Mouse (Mus musculus): ENCODE measurements around the gene Fnip2. TPM values are rescaled to one million over a fixed set of nuclear protein-coding genes. Genes with fewer than 3 reads are reported as not detected.
A peak's percentile ranks its signal among the peaks of the same experiment; 100 is the strongest.

Fnip2 gene
- 3.3 and 3.4 TPM in 2 replicates for polyA plus RNA-seq (2015; fragmentation: Nextera tagmentation; extraction: Ambion mirVana)

DNA sequence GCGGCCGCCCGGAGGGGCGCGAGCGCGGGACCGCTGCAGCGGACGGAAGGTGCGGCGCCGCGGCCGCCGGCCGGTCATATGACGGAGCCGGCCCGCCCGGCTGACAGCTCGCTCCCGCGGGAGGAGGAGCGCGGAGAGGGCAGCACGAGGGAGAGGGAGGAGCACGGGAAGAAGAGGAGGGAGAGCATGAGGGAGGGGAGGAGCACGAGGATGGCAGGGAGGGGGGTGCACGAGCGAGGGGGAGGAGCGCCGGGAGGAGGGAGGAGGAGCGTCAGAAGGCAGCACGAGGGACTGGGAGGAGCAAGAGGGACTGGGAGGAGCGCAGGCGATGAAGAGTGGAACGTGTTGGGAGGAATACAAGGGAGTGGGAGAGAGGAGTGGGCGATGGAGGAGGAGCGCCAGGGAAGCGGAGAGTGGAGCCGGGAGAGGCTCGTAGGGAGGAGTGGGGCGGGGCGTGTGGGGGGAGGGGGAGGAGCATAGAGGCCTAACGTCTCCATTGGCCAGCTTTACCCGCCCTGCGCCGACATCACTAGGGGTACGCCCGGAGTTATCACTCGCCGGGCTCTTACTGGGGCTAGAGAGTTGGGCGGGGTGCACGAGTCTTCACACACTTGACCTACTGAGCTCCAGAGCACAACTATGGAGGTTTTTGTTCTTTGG, at the start of gene Fnip2:
Gene Fnip2, minus strand, starts transcription at position 94 of the 660 bp plus-strand sequence.
- no peaks in the 10 kb centered on the region for H3K9me3 ChIP-seq (ENCODE audit: control insufficient read depth)
- WGBS: 1% methylated on average over 49 of the region's 55 CpGs
- H3K4me3 ChIP-seq (ENCODE audit: low read depth, low read length): peak within 1 kb of the TSS; percentile 82
- H3K4me1 ChIP-seq (replicated peaks; ENCODE audit: control insufficient read depth, insufficient read depth, low read length): no peaks in the 10 kb centered on the region
- H3K9ac ChIP-seq (ENCODE audit: low read depth, low read length): peak within 1 kb of the TSS; percentile 73
- no peaks in the 10 kb centered on the region for H3K36me3 ChIP-seq (ENCODE audit: control insufficient read depth, insufficient read depth)
- H3K4me2 ChIP-seq (replicated peaks; ENCODE audit: low read depth): peak within 1 kb of the TSS; percentile 95
- peak within 1 kb of the TSS; percentile 73 for H3K27ac ChIP-seq (ENCODE audit: low read depth, low read length)
- H3K27me3 ChIP-seq (replicated peaks; ENCODE audit: control insufficient read depth, insufficient read depth, low read length): no peaks in the 10 kb centered on the region
- peak; percentile 93 for ATAC-seq
- TF ChIP-seq CTCF (IDR thresholded peaks at IDR 0.05; ENCODE audit: low read depth): no peak

DNA sequence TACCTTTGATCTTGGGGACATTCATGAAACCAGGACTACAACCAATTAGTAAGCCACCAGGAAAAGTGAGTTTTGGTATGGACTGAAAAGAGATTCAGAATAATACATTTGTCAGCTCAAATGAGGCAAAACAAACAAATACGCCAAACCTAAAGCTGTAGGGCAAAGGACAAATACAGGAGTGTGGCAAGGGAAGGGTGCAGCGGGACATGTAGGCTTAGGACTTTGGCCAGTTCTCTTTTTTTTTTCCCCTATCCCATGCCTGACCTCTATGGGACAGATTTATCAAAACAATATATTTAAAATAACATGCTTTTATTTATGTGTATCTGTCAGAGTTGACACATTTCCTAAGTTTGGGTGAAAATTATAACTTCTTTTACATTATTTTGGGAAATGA, 42.3 kb upstream of the Fnip2 start:
- Histone ChIP-seq H3K4me1 (replicated peaks; ENCODE audit: control insufficient read depth, insufficient read depth, low read length) (no peaks in the 10 kb centered on the region), H3K27me3 (replicated peaks; ENCODE audit: control insufficient read depth, insufficient read depth, low read length) (no peaks in the 10 kb centered on the region), H3K9me3 (ENCODE audit: control insufficient read depth) (no peaks in the 10 kb centered on the region), H3K4me3 (ENCODE audit: low read depth, low read length) (no peak overlapping the region), H3K9ac (ENCODE audit: low read depth, low read length) (no peak overlapping the region), H3K4me2 (replicated peaks; ENCODE audit: low read depth) (no peak overlapping the region), H3K36me3 (ENCODE audit: control insufficient read depth, insufficient read depth) (peaks cover 44% of the 10 kb centered on the region), H3K27ac (ENCODE audit: low read depth, low read length) (no peak overlapping the region)
- no peak for TF ChIP-seq CTCF (IDR thresholded peaks at IDR 0.05; ENCODE audit: low read depth)
- no peak for ATAC-seq
- WGBS: 64% methylated on average over 2 of the region's 2 CpGs

DNA sequence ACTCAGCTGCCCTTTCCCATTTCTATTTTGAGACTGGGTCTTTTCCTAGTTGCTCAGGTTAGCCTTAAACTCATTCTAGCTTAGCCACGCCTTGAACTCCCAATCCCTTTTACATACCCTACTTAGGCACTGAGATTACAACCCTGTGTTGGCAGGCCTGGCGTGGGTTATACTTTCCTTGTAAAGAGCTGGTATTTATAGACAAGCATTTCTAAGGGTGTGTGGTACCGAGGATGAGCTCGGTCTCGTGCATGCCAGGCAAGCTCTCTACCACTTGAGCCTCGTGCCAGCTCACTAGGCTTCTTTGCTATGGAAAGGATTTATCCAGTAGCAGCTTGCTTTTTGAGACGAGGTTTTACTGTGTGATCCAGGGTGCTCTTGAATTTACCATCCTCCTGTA, 27.9 kb upstream of the Fnip2 start:
- H3K36me3 ChIP-seq (ENCODE audit: control insufficient read depth, insufficient read depth): peaks cover 36% of the 10 kb centered on the region
- H3K27me3 ChIP-seq (replicated peaks; ENCODE audit: control insufficient read depth, insufficient read depth, low read length): no peaks in the 10 kb centered on the region
- no peak for ATAC-seq
- H3K4me1 ChIP-seq (replicated peaks; ENCODE audit: control insufficient read depth, insufficient read depth, low read length): no peaks in the 10 kb centered on the region
- no peak overlapping the region for H3K4me3 ChIP-seq (ENCODE audit: low read depth, low read length)
- no peak for TF ChIP-seq CTCF (IDR thresholded peaks at IDR 0.05; ENCODE audit: low read depth)
- H3K27ac ChIP-seq (ENCODE audit: low read depth, low read length): no peak overlapping the region
- H3K9me3 ChIP-seq (ENCODE audit: control insufficient read depth): no peaks in the 10 kb centered on the region
- H3K4me2 ChIP-seq (replicated peaks; ENCODE audit: low read depth): no peak overlapping the region
- H3K9ac ChIP-seq (ENCODE audit: low read depth, low read length): no peak overlapping the region
- WGBS: 90% methylated on average over 7 of the region's 7 CpGs

DNA sequence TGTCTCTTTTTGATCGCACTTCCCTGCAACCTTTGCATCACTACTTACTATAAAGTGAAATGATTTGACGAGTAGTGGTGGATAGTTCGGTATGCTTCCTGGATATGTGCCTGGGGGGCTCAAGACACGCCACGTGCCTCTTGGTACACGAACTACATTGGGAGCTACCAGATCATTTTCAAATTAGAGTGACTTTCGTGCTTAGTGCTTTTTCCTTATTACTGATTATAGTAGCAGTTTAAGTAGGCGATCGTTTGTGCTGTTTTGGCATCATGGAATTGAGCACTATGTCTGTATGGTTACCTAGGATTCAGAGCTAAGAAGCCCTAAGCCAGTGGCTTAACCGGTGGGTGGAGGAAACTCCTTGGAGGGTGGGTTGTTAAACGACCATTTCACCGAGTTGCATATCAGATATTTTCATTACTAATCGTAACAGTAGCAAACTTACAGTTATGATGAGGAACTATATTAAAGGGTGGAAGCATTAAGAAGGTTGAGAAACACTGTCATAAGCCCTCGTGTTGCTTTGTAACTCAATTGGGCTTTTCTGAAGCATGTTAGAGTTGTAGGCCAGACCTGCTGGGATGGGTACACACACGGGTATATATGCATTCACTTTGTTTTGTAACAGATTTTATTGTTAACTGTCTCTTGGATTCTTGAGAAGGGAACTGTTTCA, 24.3 kb upstream of the Fnip2 start:
- TF ChIP-seq CTCF (IDR thresholded peaks at IDR 0.05; ENCODE audit: low read depth): no peak
- Histone ChIP-seq H3K9me3 (ENCODE audit: control insufficient read depth) (no peaks in the 10 kb centered on the region), H3K27me3 (replicated peaks; ENCODE audit: control insufficient read depth, insufficient read depth, low read length) (no peaks in the 10 kb centered on the region), H3K36me3 (ENCODE audit: control insufficient read depth, insufficient read depth) (peaks cover 20% of the 10 kb centered on the region), H3K9ac (ENCODE audit: low read depth, low read length) (peak overlapping the region; percentile 87), H3K27ac (ENCODE audit: low read depth, low read length) (peak overlapping the region; percentile 86), H3K4me2 (replicated peaks; ENCODE audit: low read depth) (peak overlapping the region; percentile 68), H3K4me3 (ENCODE audit: low read depth, low read length) (peak overlapping the region; percentile 93), H3K4me1 (replicated peaks; ENCODE audit: control insufficient read depth, insufficient read depth, low read length) (no peaks in the 10 kb centered on the region)
- under 1% methylated on average over 15 of the region's 15 CpGs for WGBS
- ATAC-seq: no peak

DNA sequence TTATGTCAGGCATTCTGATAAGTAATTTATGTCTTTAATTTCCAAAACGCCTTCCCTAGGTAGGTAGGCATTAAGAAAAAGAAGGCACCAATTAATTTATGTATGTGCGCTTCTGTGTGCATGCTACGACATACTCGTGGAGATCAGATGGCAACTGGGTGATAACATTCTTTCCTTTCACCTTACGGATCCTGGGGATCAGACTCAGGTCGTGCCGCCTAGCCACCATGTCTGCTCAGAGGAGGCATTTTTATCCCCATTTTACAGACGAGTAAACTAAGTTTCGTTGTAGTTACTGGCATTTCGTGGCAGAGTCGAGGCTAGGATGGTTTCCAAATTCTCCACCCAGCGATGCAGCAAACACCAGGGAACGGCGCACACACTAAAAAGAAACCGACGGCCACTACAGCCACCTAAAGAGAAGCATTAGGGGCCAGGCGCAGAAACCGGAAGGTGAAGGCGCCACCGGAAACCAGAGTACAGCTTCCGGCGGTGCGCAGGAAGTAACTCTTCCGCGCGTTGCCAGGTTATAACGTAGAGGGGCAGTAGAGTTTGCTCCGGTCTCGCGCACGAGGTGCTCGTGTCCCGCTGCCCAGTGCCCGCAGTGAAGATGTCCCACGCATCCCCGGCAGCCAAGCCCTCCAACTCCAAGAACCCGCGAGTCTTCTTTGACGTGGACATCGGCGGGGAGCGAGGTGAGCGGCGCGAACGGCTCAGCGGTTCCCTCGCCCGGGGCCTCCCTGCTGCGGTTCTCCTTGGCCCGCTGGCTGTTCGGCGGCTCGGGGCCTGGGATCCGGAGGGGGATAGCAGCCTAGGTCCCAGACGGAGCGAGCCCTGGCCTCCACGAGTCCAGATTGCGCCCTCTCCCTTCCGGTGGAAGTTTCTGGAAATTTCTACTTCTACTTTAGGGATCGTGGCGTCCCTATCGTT, 23.5 kb upstream of the Fnip2 start, which contains the start of gene Ppid:
Gene Ppid, plus strand, starts transcription at position 480 of the 930 bp plus-strand sequence.
- Histone ChIP-seq H3K27ac (ENCODE audit: low read depth, low read length) (peak within 1 kb of the TSS; percentile 86), H3K9me3 (ENCODE audit: control insufficient read depth) (no peaks in the 10 kb centered on the region), H3K36me3 (ENCODE audit: control insufficient read depth, insufficient read depth) (peaks cover 13% of the 10 kb centered on the region), H3K4me3 (ENCODE audit: low read depth, low read length) (peak within 1 kb of the TSS; percentile 93), H3K4me2 (replicated peaks; ENCODE audit: low read depth) (peak within 1 kb of the TSS; percentile 68), H3K4me1 (replicated peaks; ENCODE audit: control insufficient read depth, insufficient read depth, low read length) (no peaks in the 10 kb centered on the region), H3K27me3 (replicated peaks; ENCODE audit: control insufficient read depth, insufficient read depth, low read length) (no peaks in the 10 kb centered on the region), H3K9ac (ENCODE audit: low read depth, low read length) (peak within 1 kb of the TSS; percentile 87)
- 3% methylated on average over 63 of the region's 63 CpGs for WGBS
- TF ChIP-seq CTCF (IDR thresholded peaks at IDR 0.05; ENCODE audit: low read depth): peak; percentile 43
- ATAC-seq: peak; percentile 82

DNA sequence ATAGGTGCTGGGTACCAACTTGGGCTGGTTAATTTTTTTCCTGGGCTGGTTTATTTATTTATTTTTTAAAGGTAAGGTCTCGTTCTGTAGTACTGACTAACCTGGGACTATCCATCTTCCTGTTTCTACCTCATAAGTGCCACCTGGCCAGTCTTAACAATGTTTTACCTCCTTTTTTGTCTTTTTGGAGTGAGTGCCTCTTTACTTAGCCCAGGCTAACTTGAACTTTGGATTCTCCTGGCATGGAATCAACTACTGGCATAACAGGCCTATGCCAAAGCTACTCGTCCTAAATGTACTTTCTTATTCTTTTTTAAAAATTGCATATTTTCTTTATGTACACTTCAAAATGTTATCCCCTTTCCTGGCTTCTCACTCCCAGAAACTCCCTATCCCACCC, 22.1 kb upstream of the Fnip2 start:
- no peak overlapping the region for H3K4me2 ChIP-seq (replicated peaks; ENCODE audit: low read depth)
- H3K36me3 ChIP-seq (ENCODE audit: control insufficient read depth, insufficient read depth): peaks cover 4% of the 10 kb centered on the region; the same call in 1 of the 2 replicates
- no peaks in the 10 kb centered on the region for H3K27me3 ChIP-seq (replicated peaks; ENCODE audit: control insufficient read depth, insufficient read depth, low read length)
- H3K9ac ChIP-seq (ENCODE audit: low read depth, low read length): no peak overlapping the region
- ATAC-seq: no peak
- WGBS: 72% methylated on average over 2 of the region's 2 CpGs
- no peaks in the 10 kb centered on the region for H3K4me1 ChIP-seq (replicated peaks; ENCODE audit: control insufficient read depth, insufficient read depth, low read length)
- H3K9me3 ChIP-seq (ENCODE audit: control insufficient read depth): no peaks in the 10 kb centered on the region
- no peak for TF ChIP-seq CTCF (IDR thresholded peaks at IDR 0.05; ENCODE audit: low read depth)
- H3K27ac ChIP-seq (ENCODE audit: low read depth, low read length): no peak overlapping the region
- no peak overlapping the region for H3K4me3 ChIP-seq (ENCODE audit: low read depth, low read length)

Measured in intestine, postnatal 0 days (tissue).